Mouse (Mus musculus): Measurements from ENCODE around the gene Upp2. TPM values are rescaled to one million over a fixed set of nuclear protein-coding genes. Genes with fewer than 3 reads are reported as not detected.

Upp2 gene
- total and polyA plus RNA-seq, 3 experiments, result 0.66 TPM; not detected in 2

GRCm38 (mm10) chr2:58747483-58748229 is 180.6 kb downstream of the Upp2 start:
- no peak for DNase-seq (ENCODE audit: low spot score)
- H3K4me1 ChIP-seq (ENCODE audit: insufficient read depth, low read depth, low read length), result no peaks in the 10 kb centered on the region
- no peak for TF ChIP-seq CTCF (IDR thresholded peaks at IDR 0.05; ENCODE audit: low read depth, low read length)
- TF ChIP-seq GATA1 (IDR thresholded peaks at IDR 0.05; ENCODE audit: borderline replicate concordance, low read length), result no peak
- no peak for TF ChIP-seq GATA2 (IDR thresholded peaks at IDR 0.05; ENCODE audit: borderline replicate concordance, low read depth, low read length)
- no peak for TF ChIP-seq TAL1 (conservative IDR thresholded peaks at IDR 0.05; ENCODE audit: low read depth, low read length)
- TF ChIP-seq POLR2AphosphoS5 (IDR thresholded peaks at IDR 0.05; ENCODE audit: insufficient replicate concordance, low read depth, low read length), result no peak
- H3K9me3 ChIP-seq (replicated peaks), result peaks cover 30% of the 10 kb centered on the region
- H3K27me3 ChIP-seq (ENCODE audit: insufficient read depth, low read length), result no peaks in the 10 kb centered on the region
- no peak for ATAC-seq (ENCODE audit: extremely low read depth, insufficient number of reproducible peaks, low FRiP score, poor library complexity, severe bottlenecking)
- H3K4me3 ChIP-seq (ENCODE audit: low read depth, low read length), result no peak overlapping the region
- no peaks in the 10 kb centered on the region for H3K36me3 ChIP-seq (replicated peaks)

- Histone ChIP-seq H3K4me3 (ENCODE audit: low read depth, low read length) (no peak overlapping the region), H3K27me3 (ENCODE audit: insufficient read depth, low read length) (no peaks in the 10 kb centered on the region), H3K36me3 (replicated peaks) (no peaks in the 10 kb centered on the region), H3K4me1 (ENCODE audit: insufficient read depth, low read depth, low read length) (no peaks in the 10 kb centered on the region), H3K9me3 (replicated peaks) (peaks cover 29% of the 10 kb centered on the region)
- DNase-seq (ENCODE audit: low spot score), result no peak
- no peak for ATAC-seq (ENCODE audit: extremely low read depth, insufficient number of reproducible peaks, low FRiP score, poor library complexity, severe bottlenecking)
- TF ChIP-seq CTCF (IDR thresholded peaks at IDR 0.05; ENCODE audit: low read depth, low read length) (no peak), POLR2AphosphoS5 (IDR thresholded peaks at IDR 0.05; ENCODE audit: insufficient replicate concordance, low read depth, low read length) (no peak), TAL1 (conservative IDR thresholded peaks at IDR 0.05; ENCODE audit: low read depth, low read length) (no peak), GATA2 (IDR thresholded peaks at IDR 0.05; ENCODE audit: borderline replicate concordance, low read depth, low read length) (no peak), GATA1 (IDR thresholded peaks at IDR 0.05; ENCODE audit: borderline replicate concordance, low read length) (no peak)
Measured at GRCm38 (mm10) chr2:58748296-58748695, 181.2 kb downstream of the Upp2 start.

- TF ChIP-seq GATA2 (IDR thresholded peaks at IDR 0.05; ENCODE audit: borderline replicate concordance, low read depth, low read length) (no peak), POLR2AphosphoS5 (IDR thresholded peaks at IDR 0.05; ENCODE audit: insufficient replicate concordance, low read depth, low read length) (no peak), CTCF (IDR thresholded peaks at IDR 0.05; ENCODE audit: low read depth, low read length) (no peak), TAL1 (conservative IDR thresholded peaks at IDR 0.05; ENCODE audit: low read depth, low read length) (no peak), GATA1 (IDR thresholded peaks at IDR 0.05; ENCODE audit: borderline replicate concordance, low read length) (no peak)
- H3K36me3 ChIP-seq (replicated peaks), result no peaks in the 10 kb centered on the region
- peaks cover 12% of the 10 kb centered on the region for H3K9me3 ChIP-seq (replicated peaks)
- no peaks in the 10 kb centered on the region for H3K27me3 ChIP-seq (ENCODE audit: insufficient read depth, low read length)
- DNase-seq (ENCODE audit: low spot score) (no peak), ATAC-seq (ENCODE audit: extremely low read depth, insufficient number of reproducible peaks, low FRiP score, poor library complexity, severe bottlenecking) (no peak)
- H3K4me1 ChIP-seq (ENCODE audit: insufficient read depth, low read depth, low read length), result no peaks in the 10 kb centered on the region
- no peak overlapping the region for H3K4me3 ChIP-seq (ENCODE audit: low read depth, low read length)
Measured at GRCm38 (mm10) chr2:58752891-58753290, 185.8 kb downstream of the Upp2 start.

- peaks cover 7% of the 10 kb centered on the region for H3K9me3 ChIP-seq (replicated peaks)
- no peak overlapping the region for H3K4me3 ChIP-seq (ENCODE audit: low read depth, low read length)
- no peak for DNase-seq (ENCODE audit: low spot score)
- TF ChIP-seq TAL1 (conservative IDR thresholded peaks at IDR 0.05; ENCODE audit: low read depth, low read length) (no peak), CTCF (IDR thresholded peaks at IDR 0.05; ENCODE audit: low read depth, low read length) (no peak), GATA1 (IDR thresholded peaks at IDR 0.05; ENCODE audit: borderline replicate concordance, low read length) (no peak), POLR2AphosphoS5 (IDR thresholded peaks at IDR 0.05; ENCODE audit: insufficient replicate concordance, low read depth, low read length) (no peak), GATA2 (IDR thresholded peaks at IDR 0.05; ENCODE audit: borderline replicate concordance, low read depth, low read length) (no peak)
- no peaks in the 10 kb centered on the region for H3K36me3 ChIP-seq (replicated peaks)
- H3K4me1 ChIP-seq (ENCODE audit: insufficient read depth, low read depth, low read length), result no peaks in the 10 kb centered on the region
- no peaks in the 10 kb centered on the region for H3K27me3 ChIP-seq (ENCODE audit: insufficient read depth, low read length)
- ATAC-seq (ENCODE audit: extremely low read depth, insufficient number of reproducible peaks, low FRiP score, poor library complexity, severe bottlenecking), result no peak; the same call in 1 of the 2 replicates
Measured at GRCm38 (mm10) chr2:58754736-58755135, 187.6 kb downstream of the Upp2 start.

GRCm38 (mm10) chr2:58758081-58758480 is 191.0 kb downstream of the Upp2 start:
- ATAC-seq (ENCODE audit: extremely low read depth, insufficient number of reproducible peaks, low FRiP score, poor library complexity, severe bottlenecking) (no peak), DNase-seq (ENCODE audit: low spot score) (no peak)
- Histone ChIP-seq H3K4me1 (ENCODE audit: insufficient read depth, low read depth, low read length) (no peaks in the 10 kb centered on the region), H3K27me3 (ENCODE audit: insufficient read depth, low read length) (no peaks in the 10 kb centered on the region), H3K36me3 (replicated peaks) (no peaks in the 10 kb centered on the region), H3K9me3 (replicated peaks) (peaks cover 13% of the 10 kb centered on the region), H3K4me3 (ENCODE audit: low read depth, low read length) (no peak overlapping the region)
- no peak for TF ChIP-seq TAL1 (conservative IDR thresholded peaks at IDR 0.05; ENCODE audit: low read depth, low read length)
- TF ChIP-seq GATA1 (IDR thresholded peaks at IDR 0.05; ENCODE audit: borderline replicate concordance, low read length), result no peak

- no peaks in the 10 kb centered on the region for H3K27me3 ChIP-seq (ENCODE audit: insufficient read depth, low read length)
- no peak for TF ChIP-seq GATA1 (IDR thresholded peaks at IDR 0.05; ENCODE audit: borderline replicate concordance, low read length)
- TF ChIP-seq POLR2AphosphoS5 (IDR thresholded peaks at IDR 0.05; ENCODE audit: insufficient replicate concordance, low read depth, low read length), result no peak
- no peak for TF ChIP-seq CTCF (IDR thresholded peaks at IDR 0.05; ENCODE audit: low read depth, low read length)
- no peak for TF ChIP-seq TAL1 (conservative IDR thresholded peaks at IDR 0.05; ENCODE audit: low read depth, low read length)
- no peak for TF ChIP-seq GATA2 (IDR thresholded peaks at IDR 0.05; ENCODE audit: borderline replicate concordance, low read depth, low read length)
- no peaks in the 10 kb centered on the region for H3K36me3 ChIP-seq (replicated peaks)
- peaks cover 14% of the 10 kb centered on the region for H3K9me3 ChIP-seq (replicated peaks)
- H3K4me3 ChIP-seq (ENCODE audit: low read depth, low read length), result no peak overlapping the region
- no peak for DNase-seq (ENCODE audit: low spot score)
- no peaks in the 10 kb centered on the region for H3K4me1 ChIP-seq (ENCODE audit: insufficient read depth, low read depth, low read length)
- ATAC-seq (ENCODE audit: extremely low read depth, insufficient number of reproducible peaks, low FRiP score, poor library complexity, severe bottlenecking), result no peak
Measured at GRCm38 (mm10) chr2:58759676-58760075, 192.6 kb downstream of the Upp2 start.
